Mouse (Mus musculus) ES-E14 (cell line): ENCODE data around the gene Ankrd13a.

ENCODE experiments used
- CHD2 ChIP-seq: IDR thresholded peaks from 2 replicates; pipeline ENCODE4 v1.6.1; 2014; ENCODE audit warnings: mild to moderate bottlenecking, low read depth, low read length, inconsistent platforms
- ZC3H11A ChIP-seq: IDR thresholded peaks from 2 replicates; pipeline ENCODE4 v1.6.1; 2012; ENCODE audit warnings: low read depth, mild to moderate bottlenecking, inconsistent platforms, low read length, borderline replicate concordance

GRCm38 (mm10) chr5:114785196-114785595 is 10.7 kb downstream of the Ankrd13a start:
- TF ChIP-seq CHD2 (no peak), ZC3H11A (no peak)
